Mouse (Mus musculus) small intestine, adult 2 months (tissue): ENCODE measurements at regions not wholly inside any gene's neighbourhood (a gene's known extent, or its start where the extent isn't known, plus 50 kb on each side); places are given as distances from the start of the nearest gene placed in this dataset.

ENCODE experiments used
- H3K27ac ChIP-seq: fragments of 200-500 bp; 2 replicates; pipeline ENCODE4 v1.5.1; 2012; ENCODE audit warnings: low read depth, low read length, control low read depth, inconsistent platforms; ENCODE audit not compliant: insufficient read depth
- H3K27me3 ChIP-seq: fragments of 200-500 bp; 2 replicates; pipeline ENCODE4 v1.6.1; 2012; ENCODE audit warnings: mild to moderate bottlenecking, moderate library complexity, low read length, inconsistent platforms; ENCODE audit not compliant: control insufficient read depth, insufficient read depth
- H3K36me3 ChIP-seq: fragments of 200-500 bp; 2 replicates; pipeline ENCODE4 v1.6.1; 2012; ENCODE audit warnings: mild to moderate bottlenecking, low read length, control low read depth, inconsistent platforms; ENCODE audit not compliant: control insufficient read depth, insufficient read depth
- H3K4me1 ChIP-seq: fragments of 200-500 bp; 2 replicates; pipeline ENCODE4 v1.6.1; 2012; ENCODE audit warnings: low read length, inconsistent platforms, mixed read lengths; ENCODE audit not compliant: control insufficient read depth, insufficient read depth, insufficient read length
- H3K4me3 ChIP-seq: fragments of 200-500 bp; 2 replicates; pipeline ENCODE4 v1.5.1; 2012; ENCODE audit warnings: low read depth, mild to moderate bottlenecking, control low read depth, inconsistent platforms, low read length, moderate library complexity
- CTCF ChIP-seq: fragments of 200-500 bp; IDR thresholded peaks from 2 replicates; pipeline ENCODE4 v1.5.1; 2012; ENCODE audit warnings: low read depth, mild to moderate bottlenecking, control low read depth, inconsistent platforms, low read length, moderate library complexity, mixed read lengths; ENCODE audit not compliant: insufficient replicate concordance, insufficient read length; ENCODE audit errors: extremely low read depth
- POLR2A ChIP-seq: fragments of 200-500 bp; IDR thresholded peaks from 2 replicates; pipeline ENCODE4 v1.6.1; 2012; ENCODE audit warnings: low read depth, mild to moderate bottlenecking, control low read depth, inconsistent platforms, low read length, moderate library complexity
- WGBS: fragments of 180-500 bp; shearing (Covaris S2); methylation state at CpG from one replicate; pipeline ENCODE4 v1.1.7; 2018; 5-methylcytosine and 5-hydroxymethylcytosine counted together

DNA sequence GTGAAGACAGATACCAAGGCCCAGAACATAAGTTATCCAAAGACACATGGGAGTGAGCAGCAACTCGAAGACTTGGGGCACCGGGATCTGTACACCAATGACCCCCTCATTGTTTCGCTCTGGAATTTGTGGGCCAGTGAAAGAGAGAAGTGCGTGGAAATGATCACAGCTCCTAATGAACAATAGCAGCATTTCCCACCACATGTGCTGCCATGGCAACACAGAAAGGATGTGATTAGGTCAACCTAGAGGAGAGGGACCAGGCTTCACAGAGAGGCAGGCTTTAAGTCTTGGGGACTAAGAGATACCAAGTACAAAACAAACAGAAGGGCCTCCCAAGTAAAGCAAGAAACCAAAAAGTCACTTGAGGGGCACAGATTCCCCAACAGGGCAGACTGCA is 339.3 kb upstream of the Kazn start:
- no peaks in the 10 kb centered on the region for H3K36me3 ChIP-seq
- no peak overlapping the region for H3K4me3 ChIP-seq
- no peaks in the 10 kb centered on the region for H3K4me1 ChIP-seq
- TF ChIP-seq POLR2A, result no peak
- no peak overlapping the region for H3K27ac ChIP-seq
- 75% methylated on average over 4 of the region's 4 CpGs for WGBS
- H3K27me3 ChIP-seq, result no peaks in the 10 kb centered on the region

DNA sequence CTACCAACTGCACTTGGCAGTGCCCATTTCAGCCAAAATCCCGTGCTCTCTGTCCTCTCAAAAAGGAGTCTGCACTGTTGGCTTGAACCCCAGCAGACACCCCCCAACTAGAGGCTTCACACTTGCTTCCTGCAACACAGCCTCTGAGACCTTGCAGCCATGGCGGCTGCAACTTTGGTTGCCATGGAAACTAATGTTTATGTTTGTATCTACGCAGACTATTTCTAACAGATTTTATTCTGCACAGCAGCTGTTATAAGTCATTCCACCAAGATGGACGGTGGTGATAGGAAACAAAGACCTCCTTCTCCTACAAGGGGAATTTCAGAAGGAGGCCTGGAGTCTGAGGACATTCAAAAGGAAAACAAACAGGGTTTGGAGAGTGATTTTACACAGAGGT is 338.3 kb upstream of the Kazn start:
- no peak overlapping the region for H3K27ac ChIP-seq
- WGBS, result 42% methylated on average over 4 of the region's 4 CpGs
- H3K4me1 ChIP-seq, result no peaks in the 10 kb centered on the region
- no peak overlapping the region for H3K4me3 ChIP-seq
- H3K36me3 ChIP-seq, result no peaks in the 10 kb centered on the region
- H3K27me3 ChIP-seq, result no peaks in the 10 kb centered on the region
- no peak for TF ChIP-seq CTCF
- TF ChIP-seq POLR2A, result no peak

DNA sequence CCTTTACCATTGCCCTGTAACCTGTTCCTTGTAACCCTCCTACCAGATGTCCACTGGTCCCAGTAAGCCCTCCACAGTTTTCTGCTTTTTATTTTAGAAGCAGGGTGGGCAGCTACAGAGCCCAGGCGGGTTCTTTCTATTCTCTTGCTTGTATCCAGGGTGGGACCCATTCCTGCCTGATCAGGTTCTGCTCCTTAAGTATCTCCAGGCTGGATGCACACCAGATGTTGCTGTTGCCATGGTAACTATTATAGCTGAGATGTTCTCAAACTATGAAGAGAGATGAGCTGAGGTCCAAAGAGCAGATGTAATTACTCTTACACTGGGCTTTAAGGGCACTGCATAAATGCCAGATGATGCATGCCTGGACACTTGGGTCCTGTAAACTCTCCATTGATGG is 335.3 kb upstream of the Kazn start:
- Histone ChIP-seq H3K4me3 (no peak overlapping the region), H3K27me3 (no peaks in the 10 kb centered on the region), H3K4me1 (no peaks in the 10 kb centered on the region), H3K36me3 (no peaks in the 10 kb centered on the region), H3K27ac (no peak overlapping the region)
- 68% methylated on average over 1 of the region's 1 CpGs for WGBS
- TF ChIP-seq CTCF (no peak), POLR2A (no peak)

DNA sequence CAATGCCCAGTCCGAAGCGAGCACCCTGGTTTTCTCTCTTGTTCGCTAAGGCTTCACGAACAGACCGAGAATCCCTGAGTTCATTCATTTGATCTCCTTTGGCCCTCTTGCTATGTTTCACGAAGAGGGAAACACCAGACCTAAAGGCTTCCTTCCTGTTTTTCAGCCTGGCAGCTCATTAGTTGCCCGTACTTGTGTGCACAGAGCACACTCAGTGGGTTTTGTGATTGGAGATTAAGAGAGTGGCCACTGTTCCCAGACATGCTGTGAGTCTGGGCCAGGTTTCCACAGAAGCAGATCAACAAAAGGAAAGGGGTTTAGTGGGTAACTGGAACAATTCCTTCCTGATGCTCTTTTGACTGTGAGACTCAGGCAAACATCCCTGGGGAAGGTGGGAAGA is 331.5 kb upstream of the Kazn start:
- H3K36me3 ChIP-seq, result no peaks in the 10 kb centered on the region
- H3K4me1 ChIP-seq, result no peaks in the 10 kb centered on the region
- no peak overlapping the region for H3K4me3 ChIP-seq
- H3K27me3 ChIP-seq, result no peaks in the 10 kb centered on the region
- WGBS, result 71% methylated on average over 7 of the region's 7 CpGs
- TF ChIP-seq CTCF (no peak), POLR2A (no peak)
- H3K27ac ChIP-seq, result no peak overlapping the region

DNA sequence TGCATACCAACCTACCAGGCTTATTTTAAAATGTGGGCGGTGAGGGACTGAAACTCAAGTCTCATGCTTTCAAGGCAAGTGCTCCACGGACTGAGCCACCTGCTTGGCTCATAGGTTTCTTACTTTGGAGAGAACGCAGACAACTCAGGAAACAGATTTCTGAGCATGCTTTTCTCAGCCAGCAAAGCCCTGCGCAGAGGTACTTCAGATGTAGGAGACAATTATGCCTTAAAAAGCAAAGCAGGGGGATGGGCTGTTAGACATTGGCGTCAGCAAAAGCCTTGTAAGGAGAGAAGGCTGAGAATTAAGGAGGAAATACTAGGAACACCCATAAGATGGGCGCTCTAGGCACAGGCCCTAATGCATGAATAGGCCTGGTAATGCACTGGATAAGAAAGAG is 329.4 kb upstream of the Kazn start:
- H3K4me3 ChIP-seq, result no peak overlapping the region
- H3K4me1 ChIP-seq, result no peaks in the 10 kb centered on the region
- H3K27me3 ChIP-seq, result no peaks in the 10 kb centered on the region
- 74% methylated on average over 6 of the region's 6 CpGs for WGBS
- H3K36me3 ChIP-seq, result no peaks in the 10 kb centered on the region
- H3K27ac ChIP-seq, result no peak overlapping the region
- TF ChIP-seq CTCF (no peak), POLR2A (no peak)

DNA sequence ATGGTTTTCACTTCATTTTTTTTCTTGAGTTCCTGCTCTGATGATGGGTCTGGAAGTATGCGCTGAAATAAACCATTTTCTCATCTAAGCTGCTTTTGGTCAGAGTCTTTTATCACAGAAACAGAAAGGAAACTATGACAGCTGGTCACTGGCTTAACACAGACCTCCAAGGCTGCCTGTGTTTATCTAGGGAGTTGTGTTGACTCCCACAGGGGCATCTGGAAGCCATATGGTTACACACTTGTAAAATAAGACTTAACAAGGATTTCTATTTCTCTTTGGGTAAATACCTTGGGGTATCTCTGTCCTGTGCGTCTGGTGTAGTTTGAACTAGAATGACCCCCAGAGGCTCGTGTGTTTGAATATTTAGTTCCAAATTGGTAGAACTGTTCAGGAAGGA is 315.5 kb upstream of the Kazn start:
- WGBS, result 59% methylated on average over 3 of the region's 3 CpGs
- H3K4me3 ChIP-seq, result no peak overlapping the region
- TF ChIP-seq CTCF (no peak), POLR2A (no peak)

DNA sequence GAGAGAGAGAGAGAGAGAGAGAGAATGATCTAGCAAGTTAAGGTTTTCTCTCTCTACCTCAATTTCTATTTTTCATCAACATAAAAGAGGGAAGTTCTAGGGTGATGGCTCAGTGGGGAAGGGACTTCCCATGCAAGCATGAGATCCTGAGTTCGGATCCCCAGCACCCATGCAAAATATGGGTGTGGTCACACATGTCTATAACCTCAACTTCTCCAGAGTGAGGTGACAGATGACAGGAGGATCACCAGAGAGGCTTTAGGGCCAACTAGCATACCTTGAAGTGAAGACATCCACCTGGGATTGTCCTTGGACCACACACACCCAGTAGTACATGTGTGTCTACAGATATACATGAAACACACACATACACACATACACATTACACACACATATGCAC is 306.7 kb upstream of the Kazn start:
- WGBS, result 73% methylated on average over 1 of the region's 1 CpGs
- no peak overlapping the region for H3K4me3 ChIP-seq
- H3K27me3 ChIP-seq, result no peaks in the 10 kb centered on the region
- no peak overlapping the region for H3K27ac ChIP-seq
- H3K36me3 ChIP-seq, result no peaks in the 10 kb centered on the region
- TF ChIP-seq POLR2A (no peak), CTCF (no peak)
- no peaks in the 10 kb centered on the region for H3K4me1 ChIP-seq

More for the DNA sequence above, 315.5 kb upstream of the Kazn start:
- Histone ChIP-seq H3K27me3 (no peaks in the 10 kb centered on the region), H3K4me1 (no peaks in the 10 kb centered on the region), H3K27ac (no peak overlapping the region), H3K36me3 (no peaks in the 10 kb centered on the region)

DNA sequence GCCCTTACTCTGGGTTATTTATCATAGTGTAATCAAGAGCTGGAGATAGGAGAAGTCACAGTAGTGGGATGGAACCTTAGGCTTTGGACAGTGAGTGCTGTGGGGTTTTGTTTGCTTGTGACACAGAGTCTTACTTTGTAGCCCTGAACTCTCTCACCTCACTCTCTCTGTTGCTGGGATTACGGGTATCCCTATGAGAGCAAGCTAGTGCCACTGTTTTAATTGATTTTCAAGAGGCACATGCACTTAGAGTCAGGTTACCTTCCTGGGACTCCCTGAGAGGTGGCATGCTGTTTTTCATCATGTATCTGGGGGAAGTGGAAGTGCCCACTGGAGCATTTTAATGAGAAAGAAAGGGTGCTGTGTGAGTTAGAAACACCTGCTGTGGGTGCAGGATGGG is 306.0 kb upstream of the Kazn start:
- TF ChIP-seq CTCF (no peak), POLR2A (no peak)
- Histone ChIP-seq H3K4me1 (no peaks in the 10 kb centered on the region), H3K27ac (no peak overlapping the region), H3K27me3 (no peaks in the 10 kb centered on the region), H3K4me3 (no peak overlapping the region), H3K36me3 (no peaks in the 10 kb centered on the region)
- 53% methylated on average over 1 of the region's 1 CpGs for WGBS
